Mouse (Mus musculus) ES-Bruce4 (cell line): ENCODE results near the gene Wdr60.

ENCODE experiments used
- CTCF ChIP-seq: IDR thresholded peaks from one replicate; pipeline ENCODE4 v1.8.1; 2011; ENCODE audit warnings: low read depth, low read length
- POLR2A ChIP-seq: IDR thresholded peaks from one replicate; pipeline ENCODE4 v1.8.1; 2011; ENCODE audit warnings: low read length; ENCODE audit not compliant: insufficient read depth

GRCm38 (mm10) chr12:116282856-116283255 lies 20.0 kb upstream of the Wdr60 start:
- TF ChIP-seq CTCF (no peak), POLR2A (no peak)
